Mouse (Mus musculus) kidney, postnatal 36 days (tissue): ENCODE measurements at regions not wholly inside any gene's neighbourhood (a gene's known extent, or its start where the extent isn't known, plus 50 kb on each side); places are given as distances from the start of the nearest gene placed in this dataset.

ENCODE experiments used
- DNase-seq, 2 experiments: peaks; one replicate each; pipeline ENCODE4 v3.0.0; 2021 to 2022; ENCODE audit warnings: mixed read lengths in 2 of 2

- no peak for DNase-seq
These were observed 60.3 kb downstream of the Fzd1 start for GRCm38 (mm10) chr5:4697346-4698095.

- DNase-seq, result no peak
These were observed 61.1 kb downstream of the Fzd1 start for GRCm38 (mm10) chr5:4696701-4697100.

- no peak for DNase-seq
These were observed 68.7 kb downstream of the Fzd1 start for GRCm38 (mm10) chr5:4689130-4689529.

GRCm38 (mm10) chr5:4675316-4675715, 82.5 kb downstream of the Fzd1 start:
- DNase-seq, result peak in 1 of 2 experiments; percentile 9

- DNase-seq, result no peak
These were observed 91.5 kb downstream of the Fzd1 start for GRCm38 (mm10) chr5:4666381-4666780.

GRCm38 (mm10) chr5:4665978-4666377, 91.9 kb downstream of the Fzd1 start:
- no peak for DNase-seq

- no peak for DNase-seq
These were observed 92.9 kb downstream of the Fzd1 start for GRCm38 (mm10) chr5:4664918-4665317.

GRCm38 (mm10) chr5:4664488-4664887, 93.3 kb downstream of the Fzd1 start:
- no peak for DNase-seq

GRCm38 (mm10) chr5:4662198-4662585, 95.6 kb downstream of the Fzd1 start:
- no peak for DNase-seq

- peak in 1 of 2 experiments; percentile 2 for DNase-seq
These were observed 96.2 kb downstream of the Fzd1 start for GRCm38 (mm10) chr5:4661420-4662197.

- DNase-seq, result no peak
These were observed 99.9 kb downstream of the Fzd1 start for GRCm38 (mm10) chr5:4657982-4658381.

- DNase-seq, result no peak
These were observed 103.6 kb downstream of the Fzd1 start for GRCm38 (mm10) chr5:4654186-4654585.

GRCm38 (mm10) chr5:4651167-4651955, 106.5 kb downstream of the Fzd1 start:
- no peak for DNase-seq

GRCm38 (mm10) chr5:4650709-4651108, 107.1 kb downstream of the Fzd1 start:
- no peak for DNase-seq

GRCm38 (mm10) chr5:4649858-4650556, 107.8 kb downstream of the Fzd1 start:
- DNase-seq, result no peak

- no peak for DNase-seq
These were observed 116.8 kb downstream of the Fzd1 start for GRCm38 (mm10) chr5:4641041-4641440.

- no peak for DNase-seq
These were observed 124.1 kb downstream of the Fzd1 start for GRCm38 (mm10) chr5:4633763-4634162.

GRCm38 (mm10) chr5:4625206-4625605, 132.6 kb downstream of the Fzd1 start:
- DNase-seq, result no peak

GRCm38 (mm10) chr5:4623625-4624024, 134.2 kb downstream of the Fzd1 start:
- DNase-seq, result no peak

GRCm38 (mm10) chr5:4620513-4621210, 137.2 kb downstream of the Fzd1 start:
- peak; percentile 21 to 25 for DNase-seq

- no peak for DNase-seq
These were observed 142.6 kb downstream of the Fzd1 start for GRCm38 (mm10) chr5:4615233-4615632.

GRCm38 (mm10) chr5:4597471-4597870, 160.4 kb downstream of the Fzd1 start:
- no peak for DNase-seq
